Mouse (Mus musculus) thymus, adult 2 months (tissue): Measurements from ENCODE around the gene Gm5662. TPM values are rescaled to one million over a fixed set of nuclear protein-coding genes. Genes with fewer than 3 reads are reported as not detected.
"Not testable (repeated sequence)": the region's sequence is repeated elsewhere in the genome, so short reads cannot be mapped to it uniquely, and the experiment has no call there.

Experiments used
- DNase-seq: peaks from one replicate; pipeline ENCODE4 v3.0.0; 2021
- H3K27ac ChIP-seq: fragments of 200-500 bp; 2 replicates; pipeline ENCODE4 v1.5.1; 2012; ENCODE audit warnings: low read length, control low read depth; ENCODE audit not compliant: control insufficient read depth, insufficient read depth
- H3K27me3 ChIP-seq: fragments of 200-500 bp; 2 replicates; pipeline ENCODE4 v1.6.1; 2012; ENCODE audit warnings: mild to moderate bottlenecking, low read length, moderate library complexity, mixed read lengths; ENCODE audit not compliant: control insufficient read depth, insufficient read depth
- H3K36me3 ChIP-seq: fragments of 200-500 bp; 2 replicates; pipeline ENCODE4 v1.6.1; 2012; ENCODE audit warnings: mild to moderate bottlenecking, low read length, moderate library complexity; ENCODE audit not compliant: control insufficient read depth, insufficient read depth
- H3K4me1 ChIP-seq: fragments of 200-500 bp; replicated peaks from 2 replicates; pipeline ENCODE4 v1.6.1; 2012; ENCODE audit warnings: low read length; ENCODE audit not compliant: control insufficient read depth, insufficient read depth
- H3K4me3 ChIP-seq: fragments of 200-500 bp; 2 replicates; pipeline ENCODE4 v1.5.1; 2012; ENCODE audit warnings: mild to moderate bottlenecking, low read length, control low read depth, moderate library complexity; ENCODE audit not compliant: control insufficient read depth, insufficient read depth
- CTCF ChIP-seq: fragments of 200-500 bp; IDR thresholded peaks from 2 replicates; pipeline ENCODE4 v1.5.1; 2012; ENCODE audit warnings: mild to moderate bottlenecking, control low read depth, low read length, moderate library complexity, borderline replicate concordance; ENCODE audit not compliant: control insufficient read depth, poor library complexity, insufficient read depth; ENCODE audit errors: extremely low read depth
- POLR2A ChIP-seq: fragments of 200-500 bp; IDR thresholded peaks from 2 replicates; pipeline ENCODE4 v1.6.1; 2012; ENCODE audit warnings: mild to moderate bottlenecking, low read length, control low read depth, moderate library complexity; ENCODE audit not compliant: control insufficient read depth, poor library complexity, insufficient read depth; ENCODE audit errors: extremely low read depth
- WGBS: fragments of 180-500 bp; shearing (Covaris S2); methylation state at CpG from one replicate; pipeline ENCODE4 v1.1.7; 2018; 5-methylcytosine and 5-hydroxymethylcytosine counted together
- polyA plus RNA-seq: library from polyadenylated mRNA; depleted of rRNA; stranded (reverse); fragments of >200 nt; gene quantifications from 2 replicates; pipeline ENCODE4 v1.2.3, GENCODE M21; 2012; rRNA removed

Gm5662 gene
- 0.07 TPM in 1 of 2 replicates, not detected in the other for polyA plus RNA-seq

GRCm38 (mm10) chr12:88274400-88274799, at the start of gene Gm5662:
Gene Gm5662 (minus strand): TSS chr12:88274500.
- WGBS: 89% methylated on average over 5 of the region's 5 CpGs
- not testable (repeated sequence) for H3K4me1 ChIP-seq, H3K36me3 ChIP-seq, H3K27ac ChIP-seq, DNase-seq, H3K4me3 ChIP-seq, H3K27me3 ChIP-seq

GRCm38 (mm10) chr12:88323926-88324325, 49.6 kb upstream of the Gm5662 start, which contains the start of gene Gm5039:
Gene Gm5039 (minus strand): TSS chr12:88324026.
- not testable (repeated sequence) for H3K27me3 ChIP-seq, H3K36me3 ChIP-seq, H3K4me3 ChIP-seq, H3K27ac ChIP-seq, DNase-seq, H3K4me1 ChIP-seq
- WGBS: 96% methylated on average over 2 of the region's 2 CpGs

DNA sequence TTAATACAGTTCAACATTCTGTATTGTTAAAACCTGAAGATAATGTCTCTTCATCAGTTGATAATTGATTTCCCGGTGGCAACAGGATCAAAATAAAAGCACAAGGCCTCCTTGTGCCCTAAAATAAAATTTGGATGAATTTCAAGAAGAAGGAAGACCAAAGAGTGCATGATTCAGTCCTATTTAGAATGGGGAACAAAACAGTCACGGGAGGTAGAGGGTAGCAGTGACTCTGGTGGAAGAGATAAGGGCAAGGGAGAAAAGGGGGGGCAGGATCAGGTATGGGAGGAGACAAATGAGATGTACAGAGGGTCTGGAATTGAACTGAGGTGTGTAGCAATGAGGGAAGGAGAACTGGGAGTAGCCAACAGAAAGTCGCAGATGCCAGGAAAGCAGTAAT, 40.3 kb upstream of the Gm5662 start:
- Histone ChIP-seq H3K4me1 (no peaks in the 10 kb centered on the region), H3K36me3 (no peaks in the 10 kb centered on the region), H3K27me3 (no peaks in the 10 kb centered on the region), H3K27ac (no peak overlapping the region), H3K4me3 (no peak overlapping the region)
- TF ChIP-seq POLR2A (no peak), CTCF (no peak)
- 79% methylated on average over 3 of the region's 3 CpGs for WGBS
- DNase-seq: no peak

GRCm38 (mm10) chr12:88297171-88297570, 22.9 kb upstream of the Gm5662 start:
- not testable (repeated sequence) for H3K4me1 ChIP-seq

DNA sequence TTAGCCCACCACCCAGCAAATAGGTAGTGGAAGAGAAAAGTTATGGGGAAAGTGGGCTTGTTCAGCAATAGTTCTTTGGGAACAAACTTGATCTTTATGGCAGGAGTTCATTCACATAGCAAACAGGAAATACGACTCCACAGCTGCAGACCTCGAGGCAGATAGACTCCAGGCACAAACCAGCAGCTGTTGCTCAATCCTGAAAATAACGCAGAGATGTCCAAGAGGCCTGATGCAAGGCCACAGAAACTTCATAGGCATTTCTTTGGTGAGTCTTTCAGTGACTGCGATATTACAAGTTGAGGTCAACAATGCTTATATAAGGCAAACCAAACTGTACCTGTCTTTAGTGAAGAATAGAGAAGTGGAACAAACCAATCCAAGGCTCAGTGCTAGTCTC, 18.8 kb upstream of the Gm5662 start:
- H3K27me3 ChIP-seq, DNase-seq, H3K4me1 ChIP-seq, H3K36me3 ChIP-seq, H3K27ac ChIP-seq, H3K4me3 ChIP-seq: not testable (repeated sequence)
- 75% methylated on average over 4 of the region's 4 CpGs for WGBS

More at GRCm38 (mm10) chr12:88297171-88297570, 22.9 kb upstream of the Gm5662 start:
- H3K27me3 ChIP-seq, H3K27ac ChIP-seq, H3K4me3 ChIP-seq, H3K36me3 ChIP-seq, DNase-seq: not testable (repeated sequence)
- 74% methylated on average over 2 of the region's 2 CpGs for WGBS

- WGBS: 89% methylated on average over 5 of the region's 5 CpGs
- not testable (repeated sequence) for H3K36me3 ChIP-seq, H3K4me3 ChIP-seq, H3K27me3 ChIP-seq, H3K4me1 ChIP-seq, H3K27ac ChIP-seq, DNase-seq
These were observed 10.9 kb upstream of the Gm5662 start for GRCm38 (mm10) chr12:88285224-88285623.

DNA sequence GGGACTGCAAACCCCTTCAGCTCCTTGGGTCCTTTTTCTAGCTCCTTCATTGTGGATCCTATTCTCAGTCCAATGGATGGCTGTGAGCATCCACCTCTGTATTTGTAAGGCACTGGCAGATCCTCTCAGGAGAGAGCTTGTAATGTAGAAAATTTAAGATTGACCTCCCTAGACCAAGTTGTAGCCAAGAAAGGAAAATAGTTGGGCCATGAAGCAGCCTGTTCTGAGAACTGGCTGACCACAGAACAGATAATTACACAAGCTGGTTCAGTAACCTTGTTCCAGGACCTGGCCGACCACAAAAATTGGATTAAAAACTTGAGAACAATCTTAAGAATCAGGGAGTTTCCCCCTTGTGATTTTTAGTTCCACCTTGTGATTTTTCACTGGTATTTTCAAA, 17.1 kb downstream of the Gm5662 start:
- Histone ChIP-seq H3K27me3 (no peaks in the 10 kb centered on the region), H3K4me3 (no peak overlapping the region), H3K36me3 (no peaks in the 10 kb centered on the region), H3K4me1 (no peaks in the 10 kb centered on the region), H3K27ac (no peak overlapping the region)
- no peak for DNase-seq
- WGBS: 49% methylated on average over 1 of the region's 1 CpGs
- TF ChIP-seq POLR2A (no peak), CTCF (no peak)

DNA sequence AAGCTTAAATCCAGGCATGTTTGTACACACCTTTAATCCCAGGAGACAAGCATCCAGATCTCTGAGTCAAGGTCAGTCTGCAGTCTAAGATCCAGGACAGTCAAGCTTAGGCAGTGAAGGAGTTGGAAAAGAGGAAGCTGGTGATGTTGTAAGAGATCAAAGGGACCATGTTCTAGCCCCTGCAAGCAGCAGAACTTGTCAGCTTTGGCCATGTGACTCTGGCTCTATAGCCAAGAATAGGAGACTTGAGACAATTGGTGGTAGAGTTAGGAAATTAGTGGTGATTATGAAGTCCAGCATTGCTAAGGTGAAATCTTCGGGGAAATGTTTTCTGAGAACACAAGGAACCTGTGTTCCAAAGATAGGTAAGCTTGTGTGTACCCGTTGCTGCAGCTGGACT, 18.4 kb downstream of the Gm5662 start:
- H3K27ac ChIP-seq, H3K4me1 ChIP-seq, H3K36me3 ChIP-seq, H3K27me3 ChIP-seq, H3K4me3 ChIP-seq, DNase-seq: not testable (repeated sequence)
- 60% methylated on average over 2 of the region's 2 CpGs for WGBS

DNA sequence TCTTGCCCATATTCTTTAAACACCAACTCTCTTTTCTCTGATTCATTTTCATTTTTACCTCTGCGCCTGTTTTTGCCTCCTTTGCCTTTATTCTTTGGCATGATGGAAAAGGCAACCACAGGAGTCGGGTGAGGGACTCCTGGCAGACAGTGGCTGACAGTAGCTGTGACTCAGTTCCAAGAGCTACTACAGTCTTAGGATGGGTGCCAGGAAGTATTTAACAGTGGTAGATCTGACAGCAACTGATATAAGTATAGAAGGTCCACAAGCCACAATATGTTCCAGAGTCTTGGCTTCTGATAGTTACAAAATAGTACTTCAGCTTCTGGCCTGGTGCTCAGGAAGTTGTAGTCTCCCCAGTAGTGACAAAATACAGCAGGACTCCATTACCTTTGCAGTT, 24.3 kb downstream of the Gm5662 start, which contains the start of gene Gm8332:
TSS of gene Gm8332 (minus strand) at position 101 of the 400 bp plus-strand sequence.
- H3K27me3 ChIP-seq, H3K27ac ChIP-seq, H3K4me3 ChIP-seq, H3K4me1 ChIP-seq, H3K36me3 ChIP-seq, DNase-seq: not testable (repeated sequence)
- 78% methylated on average over 1 of the region's 2 CpGs for WGBS

DNA sequence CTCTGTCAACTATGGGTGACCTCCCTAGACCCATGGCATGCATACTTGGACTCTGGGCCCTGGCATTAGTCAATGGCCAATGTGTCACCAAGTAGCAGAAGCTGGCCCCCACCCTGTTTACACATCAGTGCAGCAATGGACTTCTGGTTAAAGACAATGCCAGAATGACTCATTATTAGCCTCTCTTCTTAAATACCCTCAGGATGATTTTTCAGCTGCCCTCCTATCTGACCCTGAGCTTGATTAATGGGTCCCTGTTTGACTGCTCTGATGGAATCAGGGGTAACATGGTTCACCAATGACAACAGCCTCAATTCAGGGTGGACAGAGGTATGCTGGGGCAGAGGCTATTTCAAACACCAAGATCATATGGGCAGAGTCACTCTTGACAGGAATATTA, 28.5 kb downstream of the Gm5662 start:
- not testable (repeated sequence) for H3K4me3 ChIP-seq, H3K27me3 ChIP-seq, H3K4me1 ChIP-seq, DNase-seq, H3K36me3 ChIP-seq, H3K27ac ChIP-seq

DNA sequence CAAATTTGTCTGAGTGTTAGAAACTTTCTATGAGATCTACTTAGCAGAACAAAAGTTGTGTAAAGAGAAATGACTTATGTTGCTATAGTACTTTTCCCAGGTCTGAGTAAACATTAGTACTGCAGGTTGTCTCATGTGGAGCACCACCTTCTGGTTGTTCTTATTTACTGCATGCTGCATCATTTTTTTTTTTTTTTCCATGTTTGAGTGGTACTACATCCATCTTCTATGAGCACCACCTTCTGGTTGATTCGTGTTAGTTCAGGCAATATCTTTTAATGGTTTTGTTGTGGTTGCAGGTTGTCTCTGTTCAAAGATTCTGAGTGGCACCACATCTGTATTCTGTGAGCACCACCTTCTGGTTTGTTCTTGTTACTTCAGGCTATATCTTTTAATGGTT, 31.4 kb downstream of the Gm5662 start:
- H3K4me1 ChIP-seq, H3K36me3 ChIP-seq, H3K4me3 ChIP-seq, H3K27ac ChIP-seq, DNase-seq, H3K27me3 ChIP-seq: not testable (repeated sequence)
- 29% methylated on average over 1 of the region's 1 CpGs for WGBS
